Mouse (Mus musculus): ENCODE results near the gene Muc4. TPM values are rescaled to one million over a fixed set of nuclear protein-coding genes. Genes with fewer than 3 reads are reported as not detected.

Gene Muc4
- total RNA-seq, 2 experiments from 2014 or later = 0.35 to 0.44 TPM

Other genes with a start within 250 kb of the Muc4 start
- gene Slc51a, start 248.0 kb upstream of the Muc4 start, total RNA-seq (2021) = under 1 TPM; 0.32 to 0.85 TPM
- gene Zdhhc19, start 239.6 kb upstream of the Muc4 start, total RNA-seq (2021) = not detected
- gene Tfrc, start 127.0 kb upstream of the Muc4 start, total RNA-seq (2021) = 10 to 100 TPM; 27.1 to 57.1 TPM
- 10 to 100 TPM; 20.5 to 22.0 TPM for gene Tnk2, start 92.0 kb upstream of the Muc4 start, total RNA-seq (2021)
- gene Muc20, start 61.5 kb downstream of the Muc4 start, total RNA-seq (2021) = under 1 TPM; 0.30 to 0.44 TPM
- gene Smbd1, start 74.6 kb downstream of the Muc4 start, total RNA-seq (2021) = not detected
- gene Fyttd1, start 141.6 kb downstream of the Muc4 start, total RNA-seq (2021) = 100 to 1,000 TPM; 105 to 106 TPM
- gene Rubcn, start 141.9 kb downstream of the Muc4 start, total RNA-seq (2021) = 10 to 100 TPM; 28.3 to 29.7 TPM
- 10 to 100 TPM; 19.9 to 21.4 TPM for gene Lrch3, start 178.2 kb downstream of the Muc4 start, total RNA-seq (2021)

Data from heart, adult 18-20 months (tissue).